Mouse (Mus musculus): ENCODE measurements at regions not wholly inside any gene's neighbourhood (a gene's known extent, or its start where the extent isn't known, plus 50 kb on each side); places are given as distances from the start of the nearest gene placed in this dataset.

GRCm38 (mm10) chr11:45274446-45275119 is 577.3 kb upstream of the Clint1 start:
- 94% methylated on average over 10 of the region's 10 CpGs for WGBS
- DNase-seq (ENCODE audit: low spot score) = no peak
- H3K4me3 ChIP-seq = no peak overlapping the region

GRCm38 (mm10) chr11:45275170-45275569 is 576.7 kb upstream of the Clint1 start:
- DNase-seq (ENCODE audit: low spot score) = no peak
- H3K4me1 ChIP-seq = no peaks in the 10 kb centered on the region
- no peaks in the 10 kb centered on the region for H3K36me3 ChIP-seq
- H3K27me3 ChIP-seq (ENCODE audit: low read depth, poor library complexity, severe bottlenecking) = no peaks in the 10 kb centered on the region
- WGBS = 78% methylated on average over 3 of the region's 3 CpGs
- H3K27ac ChIP-seq (replicated peaks) = no peak overlapping the region
- no peaks in the 10 kb centered on the region for H3K9me3 ChIP-seq (replicated peaks)
- H3K4me3 ChIP-seq = no peak overlapping the region

More at GRCm38 (mm10) chr11:45274446-45275119, 577.3 kb upstream of the Clint1 start:
- Histone ChIP-seq H3K4me1 (no peaks in the 10 kb centered on the region), H3K27ac (replicated peaks) (no peak overlapping the region), H3K9me3 (replicated peaks) (no peaks in the 10 kb centered on the region), H3K27me3 (ENCODE audit: low read depth, poor library complexity, severe bottlenecking) (no peaks in the 10 kb centered on the region), H3K36me3 (no peaks in the 10 kb centered on the region)

- H3K36me3 ChIP-seq = no peaks in the 10 kb centered on the region
- DNase-seq (ENCODE audit: low spot score) = no peak
- no peaks in the 10 kb centered on the region for H3K27me3 ChIP-seq (ENCODE audit: low read depth, poor library complexity, severe bottlenecking)
- H3K4me1 ChIP-seq = no peaks in the 10 kb centered on the region
- H3K4me3 ChIP-seq = no peak overlapping the region
- WGBS = 77% methylated on average over 2 of the region's 2 CpGs
- no peaks in the 10 kb centered on the region for H3K9me3 ChIP-seq (replicated peaks)
- H3K27ac ChIP-seq (replicated peaks) = no peak overlapping the region
These were observed 555.1 kb upstream of the Clint1 start for GRCm38 (mm10) chr11:45296772-45297171.

GRCm38 (mm10) chr11:45311934-45312333 is 539.9 kb upstream of the Clint1 start:
- no peak overlapping the region for H3K4me3 ChIP-seq
- H3K27ac ChIP-seq (replicated peaks) = no peak overlapping the region
- no peaks in the 10 kb centered on the region for H3K4me1 ChIP-seq
- H3K36me3 ChIP-seq = no peaks in the 10 kb centered on the region
- WGBS = 88% methylated on average over 6 of the region's 6 CpGs
- no peak for DNase-seq (ENCODE audit: low spot score)
- H3K9me3 ChIP-seq (replicated peaks) = no peaks in the 10 kb centered on the region
- no peaks in the 10 kb centered on the region for H3K27me3 ChIP-seq (ENCODE audit: low read depth, poor library complexity, severe bottlenecking)

GRCm38 (mm10) chr11:45323766-45324165 is 528.1 kb upstream of the Clint1 start:
- no peaks in the 10 kb centered on the region for H3K27me3 ChIP-seq (ENCODE audit: low read depth, poor library complexity, severe bottlenecking)
- no peaks in the 10 kb centered on the region for H3K36me3 ChIP-seq
- H3K4me1 ChIP-seq = no peaks in the 10 kb centered on the region
- no peak overlapping the region for H3K27ac ChIP-seq (replicated peaks)
- no peak overlapping the region for H3K4me3 ChIP-seq
- no peak for DNase-seq (ENCODE audit: low spot score)
- no peaks in the 10 kb centered on the region for H3K9me3 ChIP-seq (replicated peaks)
- 90% methylated on average over 5 of the region's 5 CpGs for WGBS

GRCm38 (mm10) chr11:45330319-45330718 is 521.5 kb upstream of the Clint1 start:
- Histone ChIP-seq H3K27ac (replicated peaks) (no peak overlapping the region), H3K4me3 (no peak overlapping the region), H3K36me3 (no peaks in the 10 kb centered on the region), H3K27me3 (ENCODE audit: low read depth, poor library complexity, severe bottlenecking) (no peaks in the 10 kb centered on the region), H3K9me3 (replicated peaks) (no peaks in the 10 kb centered on the region), H3K4me1 (no peaks in the 10 kb centered on the region)
- no peak for DNase-seq (ENCODE audit: low spot score)
- 76% methylated on average over 2 of the region's 2 CpGs for WGBS

- H3K36me3 ChIP-seq = no peaks in the 10 kb centered on the region
- WGBS = 80% methylated on average over 3 of the region's 3 CpGs
These were observed 518.1 kb upstream of the Clint1 start for GRCm38 (mm10) chr11:45333756-45334155.

GRCm38 (mm10) chr11:45349331-45349730 is 502.5 kb upstream of the Clint1 start:
- Histone ChIP-seq H3K9me3 (replicated peaks) (no peaks in the 10 kb centered on the region), H3K27me3 (ENCODE audit: low read depth, poor library complexity, severe bottlenecking) (no peaks in the 10 kb centered on the region)
- no peak for DNase-seq (ENCODE audit: low spot score)

More at GRCm38 (mm10) chr11:45333756-45334155, 518.1 kb upstream of the Clint1 start:
- Histone ChIP-seq H3K4me3 (no peak overlapping the region), H3K27me3 (ENCODE audit: low read depth, poor library complexity, severe bottlenecking) (no peaks in the 10 kb centered on the region), H3K27ac (replicated peaks) (no peak overlapping the region), H3K4me1 (no peaks in the 10 kb centered on the region), H3K9me3 (replicated peaks) (no peaks in the 10 kb centered on the region)
- DNase-seq (ENCODE audit: low spot score) = no peak

GRCm38 (mm10) chr11:45365343-45365742 is 486.5 kb upstream of the Clint1 start:
- H3K4me1 ChIP-seq = no peaks in the 10 kb centered on the region
- WGBS = 94% methylated on average over 3 of the region's 3 CpGs
- no peak for DNase-seq (ENCODE audit: low spot score)

More at GRCm38 (mm10) chr11:45349331-45349730, 502.5 kb upstream of the Clint1 start:
- H3K4me1 ChIP-seq = no peaks in the 10 kb centered on the region
- H3K27ac ChIP-seq (replicated peaks) = no peak overlapping the region
- H3K4me3 ChIP-seq = no peak overlapping the region
- no peaks in the 10 kb centered on the region for H3K36me3 ChIP-seq

GRCm38 (mm10) chr11:45389243-45390146 is 462.4 kb upstream of the Clint1 start:
- no peak for DNase-seq (ENCODE audit: low spot score)
- Histone ChIP-seq H3K4me3 (no peak overlapping the region), H3K9me3 (replicated peaks) (no peaks in the 10 kb centered on the region), H3K4me1 (no peaks in the 10 kb centered on the region), H3K36me3 (no peaks in the 10 kb centered on the region), H3K27me3 (ENCODE audit: low read depth, poor library complexity, severe bottlenecking) (no peaks in the 10 kb centered on the region), H3K27ac (replicated peaks) (no peak overlapping the region)
- WGBS = 70% methylated on average over 11 of the region's 11 CpGs

More at GRCm38 (mm10) chr11:45365343-45365742, 486.5 kb upstream of the Clint1 start:
- no peaks in the 10 kb centered on the region for H3K27me3 ChIP-seq (ENCODE audit: low read depth, poor library complexity, severe bottlenecking)
- no peaks in the 10 kb centered on the region for H3K36me3 ChIP-seq
- H3K9me3 ChIP-seq (replicated peaks) = no peaks in the 10 kb centered on the region
- no peak overlapping the region for H3K27ac ChIP-seq (replicated peaks)
- no peak overlapping the region for H3K4me3 ChIP-seq

GRCm38 (mm10) chr11:45396009-45396408 is 455.8 kb upstream of the Clint1 start:
- DNase-seq (ENCODE audit: low spot score) = no peak
- WGBS = 89% methylated on average over 3 of the region's 3 CpGs
- Histone ChIP-seq H3K4me3 (no peak overlapping the region), H3K36me3 (no peaks in the 10 kb centered on the region), H3K9me3 (replicated peaks) (no peaks in the 10 kb centered on the region), H3K27me3 (ENCODE audit: low read depth, poor library complexity, severe bottlenecking) (no peaks in the 10 kb centered on the region), H3K4me1 (no peaks in the 10 kb centered on the region; the same call in 1 of the 2 replicates), H3K27ac (replicated peaks) (no peak overlapping the region)

- 83% methylated on average over 6 of the region's 6 CpGs for WGBS
- Histone ChIP-seq H3K4me1 (no peaks in the 10 kb centered on the region; the same call in 1 of the 2 replicates), H3K9me3 (replicated peaks) (no peaks in the 10 kb centered on the region), H3K27ac (replicated peaks) (no peak overlapping the region), H3K27me3 (ENCODE audit: low read depth, poor library complexity, severe bottlenecking) (no peaks in the 10 kb centered on the region), H3K36me3 (no peaks in the 10 kb centered on the region), H3K4me3 (no peak overlapping the region)
- no peak for DNase-seq (ENCODE audit: low spot score)
These were observed 453.7 kb upstream of the Clint1 start for GRCm38 (mm10) chr11:45398188-45398587.

Measured in midbrain, embryonic 10.5 days (tissue).